Mouse (Mus musculus): ENCODE measurements around the gene Gpr142.

DNA sequence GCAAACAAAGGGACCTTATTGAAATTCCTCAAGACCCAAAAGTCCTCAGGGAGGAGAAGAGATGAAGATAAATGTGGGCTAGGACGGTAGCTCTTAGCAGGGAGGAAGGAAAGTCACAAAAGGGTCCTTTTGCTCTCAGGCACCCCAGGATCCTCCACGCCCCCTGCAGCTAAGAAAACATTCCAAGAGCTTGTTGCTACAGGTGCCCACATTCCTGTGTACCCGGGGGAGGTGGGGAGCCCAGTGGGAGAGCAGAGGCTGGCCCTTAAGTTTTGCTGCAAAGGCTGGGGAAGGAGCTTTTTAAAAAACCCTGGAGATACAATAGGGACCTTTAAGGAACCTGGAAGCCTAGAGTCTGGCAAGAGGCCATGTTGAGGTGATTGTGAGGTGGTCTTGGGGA is 21.7 kb downstream of the Gpr142 start:
- TF ChIP-seq POLR2A (IDR thresholded peaks at IDR 0.05; ENCODE audit: borderline replicate concordance, extremely low read depth, low read depth, low read length) (no peak), CTCF (IDR thresholded peaks at IDR 0.05; ENCODE audit: insufficient read depth, low read length) (no peak)
